Mouse (Mus musculus) cortical plate, adult 2 months (tissue): ENCODE data around the gene Hnrnpa3.
A peak's percentile ranks its signal among the peaks of the same experiment; 100 is the strongest.

Source experiments
- CTCF ChIP-seq: fragments of 200-500 bp; IDR thresholded peaks from 2 replicates; pipeline ENCODE4 v1.5.1; 2011; ENCODE audit warnings: mild to moderate bottlenecking, control low read depth, low read length; ENCODE audit not compliant: insufficient read depth; ENCODE audit errors: extremely low read depth
- POLR2A ChIP-seq: fragments of 200-500 bp; IDR thresholded peaks from 2 replicates; pipeline ENCODE4 v1.6.1; 2011; ENCODE audit warnings: mild to moderate bottlenecking, low read length, control low read depth; ENCODE audit not compliant: insufficient read depth; ENCODE audit errors: extremely low read depth

- TF ChIP-seq CTCF, result no peak
- TF ChIP-seq POLR2A, result peak; percentile 88
These were observed at the start of gene Hnrnpa3 for GRCm38 (mm10) chr2:75658727-75659628.
